Mouse (Mus musculus) lung, postnatal 0 days (tissue): Measurements from ENCODE around the gene Sox5. TPM values are rescaled to one million over a fixed set of nuclear protein-coding genes. Genes with fewer than 3 reads are reported as not detected.
A peak's percentile ranks its signal among the peaks of the same experiment; 100 is the strongest.

Experiments
- ATAC-seq: fragments of 200-750 bp; cut with Nextera tagmentation; 2 replicates; pipeline ENCODE4 v1.8.0; 2017; ENCODE audit warnings: moderate library complexity
- DNase-seq: peaks from one replicate; pipeline ENCODE4 v3.0.0-alpha.2; 2016; ENCODE audit warnings: low spot score
- H3K27ac ChIP-seq: fragments of 300-500 bp; sonication (generic); 2 replicates; pipeline ENCODE4 v1.5.1; 2014; ENCODE audit warnings: antibody characterized with exemption, mild to moderate bottlenecking, low read length, mixed read lengths
- H3K27me3 ChIP-seq: fragments of 300-500 bp; sonication (generic); replicated peaks from 2 replicates; pipeline ENCODE4 v1.6.1; 2014; ENCODE audit warnings: low read length, mixed read lengths; ENCODE audit not compliant: insufficient read depth
- H3K36me3 ChIP-seq: fragments of 300-500 bp; sonication (generic); 2 replicates; pipeline ENCODE4 v1.6.1; 2014; ENCODE audit warnings: low read length, mixed read lengths; ENCODE audit not compliant: insufficient read depth
- H3K4me1 ChIP-seq: fragments of 300-500 bp; sonication (generic); 2 replicates; pipeline ENCODE4 v1.6.1; 2014; ENCODE audit warnings: antibody characterized with exemption, low read depth, low read length, mixed read lengths; ENCODE audit not compliant: insufficient read depth
- H3K4me2 ChIP-seq: fragments of 300-500 bp; sonication (generic); replicated peaks from 2 replicates; pipeline ENCODE4 v1.6.1; 2014; ENCODE audit warnings: low read depth, mild to moderate bottlenecking, low read length, moderate library complexity, mixed read lengths
- H3K4me3 ChIP-seq: fragments of 300-500 bp; sonication (generic); 2 replicates; pipeline ENCODE4 v1.5.1; 2014; ENCODE audit warnings: low read depth, low read length
- H3K9ac ChIP-seq: fragments of 300-500 bp; sonication (generic); replicated peaks from 2 replicates; pipeline ENCODE4 v1.6.1; 2014; ENCODE audit warnings: low read depth, mild to moderate bottlenecking
- H3K9me3 ChIP-seq: fragments of 300-500 bp; sonication (generic); 2 replicates; pipeline ENCODE4 v1.6.1; 2016; ENCODE audit warnings: low read length, mixed read lengths
- CTCF ChIP-seq: IDR thresholded peaks from 2 replicates; pipeline ENCODE4 v1.5.1; 2016; ENCODE audit warnings: antibody characterized with exemption, mild to moderate bottlenecking
- EP300 ChIP-seq: IDR thresholded peaks from 2 replicates; pipeline ENCODE4 v1.6.1; 2016; ENCODE audit warnings: antibody characterized with exemption, mild to moderate bottlenecking, control low read depth
- WGBS: fragments of 180-500 bp; shearing (Covaris S2); extraction: QIAGEN DNeasy Blood & Tissue Kit; methylation state at CpG from one replicate; pipeline ENCODE4 v1.1.7; 2014; 5-methylcytosine and 5-hydroxymethylcytosine counted together
- polyA plus RNA-seq: library from polyadenylated mRNA; unstranded; fragments of >200 nt; fragmentation: Nextera tagmentation; extraction: Ambion mirVana; gene quantifications from 2 replicates; pipeline ENCODE4 v1.2.1, GENCODE M21; 2015

The Sox5 gene
- polyA plus RNA-seq, 1 experiment from 2014 or later: 9.8 TPM

GRCm38 (mm10) chr6:144511925-144512324 is 269.9 kb downstream of the Sox5 start:
- no peak overlapping the region for H3K4me3 ChIP-seq
- DNase-seq: no peak
- no peak for ATAC-seq
- no peak overlapping the region for H3K4me2 ChIP-seq
- H3K4me1 ChIP-seq: no peaks in the 10 kb centered on the region
- TF ChIP-seq CTCF: no peak
- H3K27me3 ChIP-seq: no peaks in the 10 kb centered on the region
- H3K36me3 ChIP-seq: no peaks in the 10 kb centered on the region
- WGBS: 76% methylated on average over 7 of the region's 7 CpGs
- H3K27ac ChIP-seq: no peak overlapping the region
- no peak overlapping the region for H3K9ac ChIP-seq
- H3K9me3 ChIP-seq: no peaks in the 10 kb centered on the region

GRCm38 (mm10) chr6:144510147-144510546 is 271.6 kb downstream of the Sox5 start:
- H3K9ac ChIP-seq: no peak overlapping the region
- H3K27ac ChIP-seq: no peak overlapping the region
- WGBS: 52% methylated on average over 6 of the region's 6 CpGs
- TF ChIP-seq CTCF: no peak
- TF ChIP-seq EP300: no peak
- H3K36me3 ChIP-seq: no peaks in the 10 kb centered on the region
- DNase-seq: no peak
- H3K4me2 ChIP-seq: no peak overlapping the region
- no peaks in the 10 kb centered on the region for H3K4me1 ChIP-seq
- no peak for ATAC-seq
- H3K9me3 ChIP-seq: no peaks in the 10 kb centered on the region
- no peak overlapping the region for H3K4me3 ChIP-seq
- no peaks in the 10 kb centered on the region for H3K27me3 ChIP-seq

- H3K9me3 ChIP-seq: no peaks in the 10 kb centered on the region
- TF ChIP-seq EP300: no peak
- DNase-seq (no peak), ATAC-seq (no peak)
- no peak overlapping the region for H3K9ac ChIP-seq
- no peaks in the 10 kb centered on the region for H3K36me3 ChIP-seq
- H3K4me3 ChIP-seq: no peak overlapping the region
- H3K4me2 ChIP-seq: no peak overlapping the region
- no peaks in the 10 kb centered on the region for H3K27me3 ChIP-seq
- WGBS: 34% methylated on average over 5 of the region's 5 CpGs
- no peaks in the 10 kb centered on the region for H3K4me1 ChIP-seq
- no peak overlapping the region for H3K27ac ChIP-seq
Observed at GRCm38 (mm10) chr6:144504197-144504551, 277.6 kb downstream of the Sox5 start.

- 83% methylated on average over 11 of the region's 11 CpGs for WGBS
- DNase-seq (no peak), ATAC-seq (no peak)
- no peak overlapping the region for H3K9ac ChIP-seq
- H3K4me1 ChIP-seq: no peaks in the 10 kb centered on the region
- no peaks in the 10 kb centered on the region for H3K27me3 ChIP-seq
- no peak overlapping the region for H3K4me2 ChIP-seq
- no peak overlapping the region for H3K4me3 ChIP-seq
- no peaks in the 10 kb centered on the region for H3K36me3 ChIP-seq
- TF ChIP-seq CTCF (no peak), EP300 (no peak)
- no peaks in the 10 kb centered on the region for H3K9me3 ChIP-seq
- H3K27ac ChIP-seq: no peak overlapping the region
Observed at GRCm38 (mm10) chr6:144503399-144504196, 278.2 kb downstream of the Sox5 start.

GRCm38 (mm10) chr6:144501439-144501838 is 280.3 kb downstream of the Sox5 start:
- Histone ChIP-seq H3K36me3 (no peaks in the 10 kb centered on the region), H3K4me3 (no peak overlapping the region), H3K27ac (no peak overlapping the region), H3K4me1 (no peaks in the 10 kb centered on the region), H3K4me2 (no peak overlapping the region), H3K27me3 (no peaks in the 10 kb centered on the region), H3K9ac (no peak overlapping the region), H3K9me3 (no peaks in the 10 kb centered on the region)
- DNase-seq: no peak
- TF ChIP-seq CTCF (no peak; the same call in 1 of the 2 replicates), EP300 (no peak)
- ATAC-seq: no peak
- 74% methylated on average over 5 of the region's 5 CpGs for WGBS

- ATAC-seq: no peak
- TF ChIP-seq CTCF (peak; percentile 38; the same call in 1 of the 2 replicates), EP300 (no peak)
- 92% methylated on average over 5 of the region's 5 CpGs for WGBS
- Histone ChIP-seq H3K4me1 (no peaks in the 10 kb centered on the region), H3K27me3 (no peaks in the 10 kb centered on the region), H3K4me3 (no peak overlapping the region), H3K4me2 (no peak overlapping the region), H3K27ac (no peak overlapping the region), H3K36me3 (no peaks in the 10 kb centered on the region), H3K9ac (no peak overlapping the region), H3K9me3 (no peaks in the 10 kb centered on the region)
- DNase-seq: no peak
Observed at GRCm38 (mm10) chr6:144498177-144498576, 283.6 kb downstream of the Sox5 start.
